Mouse (Mus musculus): ENCODE measurements around the gene Tceanc2. TPM values are rescaled to one million over a fixed set of nuclear protein-coding genes. Genes with fewer than 3 reads are reported as not detected.
A peak's percentile ranks its signal among the peaks of the same experiment; 100 is the strongest.
"Not testable (repeated sequence)": the region's sequence is repeated elsewhere in the genome, so short reads cannot be mapped to it uniquely, and the experiment has no call there.

Tceanc2 gene
- total and polyA plus RNA-seq, 3 experiments: 1.9 to 9.4 TPM; not detected in 1

DNA sequence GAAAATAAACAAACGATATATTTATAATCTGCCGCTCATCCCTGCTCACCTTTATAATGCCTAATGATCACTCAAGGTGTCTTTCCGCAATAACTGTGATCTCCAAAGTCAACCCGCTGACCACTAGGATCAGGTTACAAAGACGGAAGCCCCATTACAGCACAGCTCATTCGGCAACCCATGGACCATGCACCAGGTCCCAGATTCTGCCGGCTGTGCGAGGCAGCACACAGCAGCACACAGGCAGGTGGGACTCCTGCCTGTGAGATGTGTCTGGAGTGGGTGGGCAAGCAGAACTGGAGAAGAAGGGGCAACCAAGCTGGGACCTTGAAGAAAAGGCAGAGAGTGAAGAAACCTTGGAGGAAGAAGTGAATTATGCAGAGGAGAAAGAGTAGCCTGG lies 64.6 kb downstream of the Tceanc2 start:
- Histone ChIP-seq H3K27me3 (ENCODE audit: control insufficient read depth in 1 of 2, insufficient read depth in 2 of 2, low read length in 2 of 2) (no peaks in the 10 kb centered on the region; a peak in 1 of 4 replicates), H3K27ac (ENCODE audit: control insufficient read depth, low read depth, low read length) (no peak overlapping the region), H3K9ac (ENCODE audit: control insufficient read depth, low read depth, low read length, poor library complexity, severe bottlenecking) (no peak overlapping the region), H3K4me1 (ENCODE audit: control insufficient read depth in 1 of 2, insufficient read depth in 2 of 2, low read length in 2 of 2) (peaks cover 4 to 5% of the 10 kb centered on the region in 2 experiments; a peak in 3 of 4 replicates), H3K79me2 (ENCODE audit: control insufficient read depth, insufficient read depth, low read length, poor library complexity) (no peaks in the 10 kb centered on the region), H3K36me3 (ENCODE audit: control insufficient read depth in 1 of 2, insufficient read depth in 2 of 2, low read length in 2 of 2) (peaks cover 0 to 4% of the 10 kb centered on the region in 2 experiments; a peak in 1 of 4 replicates), H3K4me3 (ENCODE audit: control insufficient read depth in 1 of 2, insufficient read depth in 1 of 2, low read depth in 2 of 2, low read length in 2 of 2) (no peak overlapping the region), H3K9me3 (replicated peaks; ENCODE audit: insufficient read depth, low read length) (no peaks in the 10 kb centered on the region)
- TF ChIP-seq RAD21 (IDR thresholded peaks at IDR 0.05; ENCODE audit: low read depth, low read length) (no peak), MYB (IDR thresholded peaks at IDR 0.05; ENCODE audit: low read depth, low read length) (no peak), E2F4 (IDR thresholded peaks at IDR 0.05; ENCODE audit: borderline replicate concordance, low read depth, low read length) (no peak), ELF1 (IDR thresholded peaks at IDR 0.05; ENCODE audit: low read depth, low read length) (no peak), POLR2AphosphoS5 (IDR thresholded peaks at IDR 0.05; ENCODE audit: borderline replicate concordance, low read depth, low read length) (no peak)
- no peak for DNase-seq (ENCODE audit: low read depth, low spot score)

DNA sequence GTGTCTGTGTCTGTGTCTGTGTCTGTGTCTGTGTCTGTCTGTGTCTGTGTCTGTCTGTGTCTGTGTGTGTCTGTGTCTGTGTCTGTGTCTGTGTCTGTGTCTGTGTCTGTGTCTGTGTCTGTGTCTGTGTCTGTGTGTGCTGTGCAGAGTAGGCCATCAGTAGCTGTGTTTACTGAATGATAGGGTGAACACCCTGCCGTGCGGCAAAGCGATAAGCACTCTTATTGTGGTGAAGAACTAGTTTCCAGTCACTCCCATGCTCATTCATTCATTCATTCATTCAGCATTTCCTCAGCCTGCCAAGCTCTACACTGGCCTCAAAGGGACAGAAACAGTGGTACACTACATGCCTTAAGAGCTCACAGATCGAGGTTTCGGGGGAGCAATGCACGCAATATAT lies 69.7 kb downstream of the Tceanc2 start:
- not testable (repeated sequence) for H3K4me3 ChIP-seq (ENCODE audit: control insufficient read depth in 1 of 2, insufficient read depth in 1 of 2, low read depth in 2 of 2, low read length in 2 of 2); H3K36me3 ChIP-seq (ENCODE audit: control insufficient read depth in 1 of 2, insufficient read depth in 2 of 2, low read length in 2 of 2); H3K27ac ChIP-seq (ENCODE audit: control insufficient read depth, low read depth, low read length); H3K4me1 ChIP-seq (ENCODE audit: control insufficient read depth in 1 of 2, insufficient read depth in 2 of 2, low read length in 2 of 2); H3K79me2 ChIP-seq (ENCODE audit: control insufficient read depth, insufficient read depth, low read length, poor library complexity); H3K27me3 ChIP-seq (ENCODE audit: control insufficient read depth in 1 of 2, insufficient read depth in 2 of 2, low read length in 2 of 2); H3K9ac ChIP-seq (ENCODE audit: control insufficient read depth, low read depth, low read length, poor library complexity, severe bottlenecking); H3K9me3 ChIP-seq (replicated peaks; ENCODE audit: insufficient read depth, low read length)
- 0 out of 2 replicates have a peak, but pooled peaks have one; percentile 22 for TF ChIP-seq RCOR1 (IDR thresholded peaks at IDR 0.05; ENCODE audit: low read depth, low read length)
- peak; percentile 48; the same call in 1 of the 2 replicates for TF ChIP-seq SIN3A (IDR thresholded peaks at IDR 0.05; ENCODE audit: low read length)
- 0 out of 2 replicates have a peak, but pooled peaks have one; percentile 27 for TF ChIP-seq ZKSCAN1 (IDR thresholded peaks at IDR 0.05; ENCODE audit: low read depth, low read length)
- TF ChIP-seq TCF12 (IDR thresholded peaks at IDR 0.05; ENCODE audit: low read depth, low read length): peak; percentile 84
- peak; percentile 82 for TF ChIP-seq GATA1 (IDR thresholded peaks at IDR 0.05; ENCODE audit: low read depth, low read length)
- peak; percentile 63 to 69; a peak in 3 of 4 replicates for TF ChIP-seq EP300 (IDR thresholded peaks at IDR 0.05; ENCODE audit: low read depth in 1 of 2, low read length in 2 of 2)
- TF ChIP-seq ZC3H11A (IDR thresholded peaks at IDR 0.05; ENCODE audit: low read depth, low read length): peak; percentile 11; the same call in 1 of the 2 replicates
- peak; percentile 58; the same call in 1 of the 2 replicates for TF ChIP-seq ETS1 (IDR thresholded peaks at IDR 0.05; ENCODE audit: low read depth, low read length)
- TF ChIP-seq TAL1 (IDR thresholded peaks at IDR 0.05; ENCODE audit: low read length): peak; percentile 66
- peak; percentile 69 for DNase-seq (ENCODE audit: low read depth, low spot score)

DNA sequence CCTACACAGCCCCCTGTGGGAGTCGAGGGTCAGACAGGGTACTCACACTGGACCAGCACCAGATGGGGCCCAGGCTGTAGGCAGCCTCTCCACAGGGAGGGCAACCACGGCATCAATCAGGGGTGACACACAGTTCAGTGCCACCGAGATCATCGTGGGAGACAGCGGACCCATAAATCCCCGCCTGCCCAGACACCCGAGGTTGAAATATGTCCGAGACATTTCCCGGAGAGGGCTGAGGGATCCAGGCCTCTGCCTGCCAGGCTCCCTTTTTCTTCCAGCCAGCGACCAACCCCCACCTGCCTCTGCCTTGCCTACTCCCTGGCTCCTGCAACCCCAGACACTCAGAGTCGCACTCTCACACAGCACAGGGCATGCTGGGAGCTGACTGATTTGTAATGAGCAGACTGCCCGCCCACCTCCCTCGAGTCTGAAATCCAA lies 70.6 kb downstream of the Tceanc2 start:
- Histone ChIP-seq H3K36me3 (ENCODE audit: control insufficient read depth in 1 of 2, insufficient read depth in 2 of 2, low read length in 2 of 2) (peaks cover 0 to 4% of the 10 kb centered on the region in 2 experiments; a peak in 1 of 4 replicates), H3K27ac (ENCODE audit: control insufficient read depth, low read depth, low read length) (no peak overlapping the region), H3K9me3 (replicated peaks; ENCODE audit: insufficient read depth, low read length) (no peaks in the 10 kb centered on the region), H3K27me3 (ENCODE audit: control insufficient read depth in 1 of 2, insufficient read depth in 2 of 2, low read length in 2 of 2) (no peaks in the 10 kb centered on the region), H3K79me2 (ENCODE audit: control insufficient read depth, insufficient read depth, low read length, poor library complexity) (no peaks in the 10 kb centered on the region), H3K4me1 (ENCODE audit: control insufficient read depth in 1 of 2, insufficient read depth in 2 of 2, low read length in 2 of 2) (peaks cover 4 to 7% of the 10 kb centered on the region in 2 experiments), H3K9ac (ENCODE audit: control insufficient read depth, low read depth, low read length, poor library complexity, severe bottlenecking) (no peak overlapping the region), H3K4me3 (ENCODE audit: control insufficient read depth in 1 of 2, insufficient read depth in 1 of 2, low read depth in 2 of 2, low read length in 2 of 2) (no peak overlapping the region; a peak in 1 of 4 replicates)
- DNase-seq (ENCODE audit: low read depth, low spot score): peak; percentile 19
- no peak for TF ChIP-seq MEF2A (IDR thresholded peaks at IDR 0.05; ENCODE audit: extremely low read depth, insufficient replicate concordance, low read depth, low read length, poor library complexity, severe bottlenecking)
- TF ChIP-seq MAFK (IDR thresholded peaks at IDR 0.05; ENCODE audit: borderline replicate concordance, low read depth, low read length): no peak
- TF ChIP-seq MXI1 (IDR thresholded peaks at IDR 0.05; ENCODE audit: low read depth, low read length): no peak
- TF ChIP-seq SMC3 (IDR thresholded peaks at IDR 0.05; ENCODE audit: low read depth, low read length): no peak
- TF ChIP-seq JUND (IDR thresholded peaks at IDR 0.05; ENCODE audit: low read depth, low read length): no peak
- no peak for TF ChIP-seq KAT2A (conservative IDR thresholded peaks at IDR 0.05; ENCODE audit: low read depth, low read length)
- no peak for TF ChIP-seq TBP (IDR thresholded peaks at IDR 0.05; ENCODE audit: low read depth, low read length)
- TF ChIP-seq HCFC1 (IDR thresholded peaks at IDR 0.05; ENCODE audit: low read depth, low read length): no peak
- TF ChIP-seq POLR2AphosphoS2 (IDR thresholded peaks at IDR 0.05; ENCODE audit: low read length): no peak
- no peak for TF ChIP-seq E2F4 (IDR thresholded peaks at IDR 0.05; ENCODE audit: borderline replicate concordance, low read depth, low read length)
- TF ChIP-seq CHD2 (IDR thresholded peaks at IDR 0.05; ENCODE audit: low read length): no peak
- TF ChIP-seq NELFE (IDR thresholded peaks at IDR 0.05; ENCODE audit: low read depth, low read length): no peak
- no peak for TF ChIP-seq MAZ (IDR thresholded peaks at IDR 0.05; ENCODE audit: low read depth, low read length)
- TF ChIP-seq ZMIZ1 (IDR thresholded peaks at IDR 0.05; ENCODE audit: low read depth, low read length): no peak

Data from MEL (cell line).